Mouse (Mus musculus) heart, embryonic 12.5 days (tissue): ENCODE measurements at regions not wholly inside any gene's neighbourhood (a gene's known extent, or its start where the extent isn't known, plus 50 kb on each side); places are given as distances from the start of the nearest gene placed in this dataset.
A peak's percentile ranks its signal among the peaks of the same experiment; 100 is the strongest.

Experiments
- ATAC-seq: fragments of 200-750 bp; cut with Nextera tagmentation; 2 replicates; pipeline ENCODE4 v1.8.0; 2017; ENCODE audit warnings: moderate TSS enrichment, moderate library complexity; ENCODE audit not compliant: insufficient number of reproducible peaks, low FRiP score
- H3K27ac ChIP-seq: fragments of 300-500 bp; sonication (generic); 2 replicates; pipeline ENCODE4 v1.5.1; 2016; ENCODE audit warnings: mild to moderate bottlenecking, moderate library complexity; ENCODE audit not compliant: poor library complexity, severe bottlenecking
- H3K27me3 ChIP-seq: fragments of 300-500 bp; sonication (generic); replicated peaks from 2 replicates; pipeline ENCODE4 v1.6.1; 2016; ENCODE audit warnings: mild to moderate bottlenecking, moderate library complexity
- H3K36me3 ChIP-seq: fragments of 300-500 bp; sonication (generic); 2 replicates; pipeline ENCODE4 v1.6.1; 2016; ENCODE audit warnings: mild to moderate bottlenecking, moderate library complexity
- H3K4me1 ChIP-seq: fragments of 300-500 bp; sonication (generic); replicated peaks from 2 replicates; pipeline ENCODE4 v1.6.1; 2016; ENCODE audit warnings: mild to moderate bottlenecking
- H3K4me2 ChIP-seq: fragments of 300-500 bp; sonication (generic); 2 replicates; pipeline ENCODE4 v1.6.1; 2016; ENCODE audit warnings: mild to moderate bottlenecking, moderate library complexity
- H3K4me3 ChIP-seq: fragments of 300-500 bp; sonication (generic); 2 replicates; pipeline ENCODE4 v1.5.1; 2016; ENCODE audit warnings: mild to moderate bottlenecking
- H3K9ac ChIP-seq: fragments of 300-500 bp; sonication (generic); 2 replicates; pipeline ENCODE4 v1.6.1; 2016; ENCODE audit warnings: mild to moderate bottlenecking, moderate library complexity
- H3K9me3 ChIP-seq: fragments of 300-500 bp; sonication (generic); replicated peaks from 2 replicates; pipeline ENCODE4 v1.6.1; 2016; ENCODE audit warnings: mild to moderate bottlenecking, moderate library complexity
- WGBS: fragments of 180-500 bp; shearing (Covaris S2); methylation state at CpG from one replicate; pipeline ENCODE4 v1.1.7; 2016; 5-methylcytosine and 5-hydroxymethylcytosine counted together

DNA sequence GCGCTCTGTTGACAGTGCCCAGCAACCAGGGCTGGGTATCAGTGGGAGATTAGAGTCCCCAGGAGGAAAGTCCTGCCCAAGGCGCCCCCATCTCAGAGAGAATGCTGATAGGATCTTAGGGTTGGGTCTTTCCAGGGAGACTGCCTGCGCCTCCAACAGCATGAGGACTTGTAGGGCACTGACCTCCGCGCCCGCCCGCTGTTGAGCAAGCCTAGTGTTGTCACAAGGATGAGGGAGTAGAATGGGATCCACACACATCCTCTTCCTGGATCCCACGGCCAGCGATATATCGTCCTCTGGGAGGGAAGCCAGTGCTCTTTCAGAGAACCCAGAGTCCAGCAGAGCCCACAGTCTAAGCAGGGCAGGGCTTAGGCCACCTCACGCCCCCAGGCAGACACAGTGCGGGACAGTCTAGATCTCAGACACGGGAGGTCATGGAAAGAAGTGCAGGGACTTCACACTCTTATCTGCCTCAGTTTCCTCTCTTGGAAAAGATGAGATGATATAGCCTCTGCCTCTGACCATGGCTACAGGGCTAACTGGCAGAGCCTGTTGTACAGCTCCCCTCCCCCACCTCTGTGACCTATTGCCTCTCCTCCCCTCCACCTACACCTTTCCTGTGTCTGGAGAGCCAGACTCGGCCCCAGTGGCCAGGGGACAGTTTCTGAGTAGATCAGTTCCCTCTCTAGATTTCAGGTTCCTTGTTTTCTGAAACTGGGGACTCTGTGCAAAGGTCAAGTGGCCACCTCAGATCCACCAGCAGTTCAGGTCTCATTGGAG, 52.0 kb upstream of the Dusp5 start:
- no peak overlapping the region for H3K9ac ChIP-seq
- no peak overlapping the region for H3K4me3 ChIP-seq
- peaks cover 11% of the 10 kb centered on the region for H3K4me1 ChIP-seq
- no peaks in the 10 kb centered on the region for H3K9me3 ChIP-seq
- no peak overlapping the region for H3K27ac ChIP-seq
- H3K4me2 ChIP-seq = no peak overlapping the region
- peak; percentile 58 for ATAC-seq
- 54% methylated on average over 14 of the region's 14 CpGs for WGBS
- H3K36me3 ChIP-seq = no peaks in the 10 kb centered on the region
- H3K27me3 ChIP-seq = no peaks in the 10 kb centered on the region; the same call in 1 of the 2 replicates

DNA sequence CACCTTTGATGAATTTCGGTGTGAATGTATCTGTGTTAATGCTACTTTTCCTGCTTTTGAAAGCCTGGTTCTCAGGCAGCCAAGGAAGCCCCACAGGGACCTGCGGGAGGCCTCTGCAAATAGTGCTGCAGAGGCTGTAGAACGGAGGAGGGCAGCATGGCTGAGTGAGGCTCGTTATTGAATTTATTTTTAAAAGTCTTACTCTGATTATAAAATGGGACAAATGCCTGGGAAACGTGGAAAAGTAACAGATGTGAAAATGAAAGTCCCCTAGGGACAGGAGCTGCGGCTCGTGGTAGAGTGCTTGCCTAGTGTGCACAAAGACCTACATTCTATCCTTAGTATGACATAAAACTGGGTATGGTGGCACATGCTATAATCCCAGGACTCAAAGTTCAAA, 59.7 kb upstream of the Dusp5 start:
- ATAC-seq = no peak
- no peaks in the 10 kb centered on the region for H3K36me3 ChIP-seq
- H3K4me2 ChIP-seq = no peak overlapping the region
- H3K4me3 ChIP-seq = no peak overlapping the region
- H3K9ac ChIP-seq = no peak overlapping the region
- H3K27me3 ChIP-seq = no peaks in the 10 kb centered on the region
- 53% methylated on average over 7 of the region's 7 CpGs for WGBS
- peaks cover 6% of the 10 kb centered on the region; the same call in 1 of the 2 replicates for H3K4me1 ChIP-seq
- H3K27ac ChIP-seq = no peak overlapping the region
- peaks cover 11% of the 10 kb centered on the region; the same call in 1 of the 2 replicates for H3K9me3 ChIP-seq

DNA sequence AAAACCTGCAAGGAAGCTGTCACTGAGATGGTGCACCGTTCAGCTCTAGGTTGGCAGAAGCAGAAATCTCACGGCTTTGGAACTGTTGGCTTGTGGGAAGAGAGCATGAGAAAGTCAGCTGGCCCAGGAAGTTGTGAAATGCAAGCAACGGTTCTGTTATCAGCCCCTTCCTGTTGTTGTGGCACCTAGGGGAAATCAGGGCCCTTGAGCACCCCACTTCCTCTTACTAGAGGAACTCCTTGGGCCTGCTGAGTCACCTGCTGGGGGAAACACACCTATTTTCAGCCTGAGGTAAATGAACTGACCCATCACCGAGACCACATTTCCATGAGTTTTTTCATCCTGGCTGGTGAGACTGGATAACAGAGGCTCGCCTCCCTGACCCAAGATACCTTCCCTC, 64.2 kb upstream of the Dusp5 start:
- no peak overlapping the region for H3K27ac ChIP-seq
- peaks cover 11% of the 10 kb centered on the region; the same call in 1 of the 2 replicates for H3K9me3 ChIP-seq
- no peaks in the 10 kb centered on the region for H3K36me3 ChIP-seq
- peaks cover 11% of the 10 kb centered on the region; the same call in 1 of the 2 replicates for H3K4me1 ChIP-seq
- H3K27me3 ChIP-seq = 0 out of 2 replicates have a peak, but pooled peaks cover 4% of the 10 kb centered on the region
- 0 out of 2 replicates have a peak, but pooled peaks have one; percentile 9 for ATAC-seq
- H3K4me2 ChIP-seq = no peak overlapping the region
- WGBS = 56% methylated on average over 5 of the region's 5 CpGs
- H3K4me3 ChIP-seq = no peak overlapping the region
- no peak overlapping the region for H3K9ac ChIP-seq

DNA sequence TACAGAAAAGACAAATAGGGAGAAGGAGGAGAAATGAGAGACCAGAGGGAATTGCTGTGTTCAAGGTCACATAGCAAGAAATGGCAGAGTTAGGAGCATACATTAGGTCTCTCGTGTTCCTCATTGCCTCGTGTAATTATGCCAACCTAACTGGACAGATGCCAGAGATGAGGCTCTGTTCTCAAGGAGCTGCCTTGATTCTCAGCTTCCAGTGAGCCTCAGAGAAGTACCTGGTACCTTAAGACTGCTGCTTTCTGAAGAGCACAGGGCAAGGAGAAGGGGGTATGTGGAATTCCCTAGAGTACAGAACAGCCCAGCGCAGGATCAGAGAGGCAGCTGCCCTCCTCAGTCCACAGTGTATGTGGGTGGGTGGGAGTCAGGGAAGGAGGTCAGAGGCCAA, 64.8 kb upstream of the Dusp5 start:
- no peak overlapping the region for H3K4me3 ChIP-seq

DNA sequence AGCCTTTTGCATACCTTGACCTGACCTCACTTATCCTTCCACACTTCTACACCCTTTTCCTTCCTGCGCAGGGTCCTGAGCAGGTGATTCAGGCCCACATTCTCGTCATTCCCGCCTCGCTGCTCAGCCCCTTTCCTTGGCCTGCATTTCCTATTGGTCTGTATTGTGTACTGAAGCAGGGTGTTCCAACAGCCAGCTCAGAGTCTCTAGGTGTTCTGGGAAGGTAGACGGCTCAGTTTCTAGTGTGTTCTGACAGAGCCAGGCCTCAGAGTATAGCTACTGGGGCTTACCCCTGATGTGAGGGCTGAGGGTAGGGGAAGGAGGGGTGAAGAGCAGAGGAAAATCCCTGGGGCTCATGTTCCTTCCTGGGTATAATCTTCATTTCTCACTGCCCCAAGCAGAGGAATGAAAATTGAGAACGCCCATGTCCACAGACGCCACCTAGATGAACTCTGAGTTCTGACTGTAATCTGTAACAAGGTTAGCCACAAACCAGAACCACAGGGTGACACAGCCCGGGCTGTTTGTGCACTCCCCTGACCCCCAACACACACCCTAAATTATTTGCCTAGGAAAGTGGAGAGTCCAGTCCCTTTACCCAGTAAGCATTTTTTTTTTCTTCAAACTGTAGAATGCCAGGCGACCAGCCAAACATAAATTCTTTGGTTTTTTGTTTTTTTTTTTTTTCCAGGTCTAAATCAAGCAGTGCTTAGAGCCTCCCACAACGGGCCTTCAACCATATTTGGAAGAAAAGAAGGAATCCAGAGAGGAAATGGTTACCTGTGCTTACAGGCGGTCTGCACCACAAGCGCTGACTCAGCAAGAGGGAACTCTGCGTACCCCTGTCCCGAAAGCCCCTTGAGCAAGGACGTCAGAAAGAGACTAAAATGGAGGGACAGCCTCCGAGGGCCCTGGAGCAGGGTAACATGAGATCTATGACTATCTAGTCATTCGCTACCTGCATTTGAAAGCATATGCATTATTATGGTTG, 67.6 kb upstream of the Dusp5 start:
- H3K9ac ChIP-seq = no peak overlapping the region
- peak overlapping the region; percentile 36 for H3K4me2 ChIP-seq

More for the DNA sequence above, 64.8 kb upstream of the Dusp5 start:
- H3K9me3 ChIP-seq = peaks cover 11% of the 10 kb centered on the region; the same call in 1 of the 2 replicates
- H3K4me1 ChIP-seq = peaks cover 17% of the 10 kb centered on the region
- H3K9ac ChIP-seq = no peak overlapping the region
- H3K4me2 ChIP-seq = no peak overlapping the region
- no peak overlapping the region for H3K27ac ChIP-seq
- 70% methylated on average over 3 of the region's 3 CpGs for WGBS
- H3K27me3 ChIP-seq = 0 out of 2 replicates have a peak, but pooled peaks cover 4% of the 10 kb centered on the region
- ATAC-seq = no peak
- H3K36me3 ChIP-seq = no peaks in the 10 kb centered on the region

DNA sequence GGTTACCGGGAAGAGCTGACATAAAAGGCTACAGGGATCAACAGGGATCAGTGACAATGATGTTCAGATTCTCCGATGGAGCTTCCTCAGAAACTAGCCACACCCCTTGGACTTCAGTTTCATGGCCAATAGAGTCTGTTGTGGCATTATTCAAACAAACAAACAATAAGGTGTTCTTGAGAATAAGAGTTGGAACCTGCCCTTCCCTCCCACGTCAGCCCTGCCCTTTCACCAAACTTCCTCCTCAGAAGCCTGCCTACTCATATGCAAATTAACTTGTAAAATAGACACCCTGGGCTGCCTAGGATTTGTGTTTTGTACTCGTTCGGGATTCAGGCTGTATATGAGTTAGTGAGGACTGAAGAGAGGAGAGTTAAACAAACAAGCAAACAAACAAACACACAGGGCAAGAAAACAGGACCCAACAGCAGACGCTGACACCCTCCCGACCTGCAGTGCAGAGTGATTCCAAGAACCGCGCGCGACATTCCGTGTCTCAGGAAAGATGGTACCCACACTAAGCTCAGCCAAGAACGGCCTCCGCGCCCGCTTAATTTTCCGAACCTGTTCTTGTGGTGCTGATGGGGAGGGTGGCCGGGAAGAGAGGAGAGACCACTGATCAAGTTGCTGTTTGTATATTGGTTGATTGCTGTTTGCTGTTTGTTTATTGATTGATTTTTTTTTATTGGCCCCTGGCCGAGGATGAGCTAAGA, 68.4 kb upstream of the Dusp5 start:
- ATAC-seq = no peak
- Histone ChIP-seq H3K4me1 (peaks cover 23% of the 10 kb centered on the region), H3K27me3 (peaks cover 13% of the 10 kb centered on the region; the same call in 1 of the 2 replicates), H3K9ac (no peak overlapping the region), H3K27ac (no peak overlapping the region), H3K4me3 (no peak overlapping the region), H3K9me3 (no peaks in the 10 kb centered on the region), H3K36me3 (no peaks in the 10 kb centered on the region), H3K4me2 (peak overlapping the region; percentile 36)
- WGBS = 14% methylated on average over 19 of the region's 19 CpGs

More for the DNA sequence above, 67.6 kb upstream of the Dusp5 start:
- ATAC-seq = no peak
- Histone ChIP-seq H3K9me3 (no peaks in the 10 kb centered on the region), H3K4me3 (no peak overlapping the region), H3K27ac (no peak overlapping the region), H3K4me1 (peaks cover 23% of the 10 kb centered on the region), H3K27me3 (peaks cover 13% of the 10 kb centered on the region; the same call in 1 of the 2 replicates), H3K36me3 (no peaks in the 10 kb centered on the region)
- 65% methylated on average over 17 of the region's 17 CpGs for WGBS

DNA sequence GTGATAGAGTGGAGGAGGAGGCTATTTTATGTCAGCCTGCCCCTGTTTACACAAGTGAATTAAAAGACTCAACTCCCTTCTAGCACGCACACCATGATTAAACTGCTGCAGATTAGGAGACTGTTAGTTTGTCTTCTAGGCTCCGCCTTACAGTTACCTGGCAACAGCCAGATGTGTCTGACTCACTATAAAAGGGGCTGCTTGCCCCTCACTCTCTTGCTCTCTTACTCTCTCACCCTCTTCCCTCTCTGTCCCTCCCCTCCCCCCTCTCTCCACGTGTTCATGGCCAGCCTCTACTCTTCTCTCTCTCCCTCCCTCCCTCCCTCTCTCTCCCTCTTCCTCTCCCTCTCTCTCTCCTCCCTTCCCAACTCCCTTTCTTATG, 69.0 kb upstream of the Smndc1 start:
- ATAC-seq = no peak
- Histone ChIP-seq H3K27me3 (peaks cover 13% of the 10 kb centered on the region; the same call in 1 of the 2 replicates), H3K4me3 (no peak overlapping the region), H3K9ac (no peak overlapping the region), H3K36me3 (no peaks in the 10 kb centered on the region), H3K9me3 (no peaks in the 10 kb centered on the region), H3K4me2 (no peak overlapping the region), H3K27ac (no peak overlapping the region), H3K4me1 (peaks cover 17% of the 10 kb centered on the region)
- WGBS = 22% methylated on average over 3 of the region's 3 CpGs

DNA sequence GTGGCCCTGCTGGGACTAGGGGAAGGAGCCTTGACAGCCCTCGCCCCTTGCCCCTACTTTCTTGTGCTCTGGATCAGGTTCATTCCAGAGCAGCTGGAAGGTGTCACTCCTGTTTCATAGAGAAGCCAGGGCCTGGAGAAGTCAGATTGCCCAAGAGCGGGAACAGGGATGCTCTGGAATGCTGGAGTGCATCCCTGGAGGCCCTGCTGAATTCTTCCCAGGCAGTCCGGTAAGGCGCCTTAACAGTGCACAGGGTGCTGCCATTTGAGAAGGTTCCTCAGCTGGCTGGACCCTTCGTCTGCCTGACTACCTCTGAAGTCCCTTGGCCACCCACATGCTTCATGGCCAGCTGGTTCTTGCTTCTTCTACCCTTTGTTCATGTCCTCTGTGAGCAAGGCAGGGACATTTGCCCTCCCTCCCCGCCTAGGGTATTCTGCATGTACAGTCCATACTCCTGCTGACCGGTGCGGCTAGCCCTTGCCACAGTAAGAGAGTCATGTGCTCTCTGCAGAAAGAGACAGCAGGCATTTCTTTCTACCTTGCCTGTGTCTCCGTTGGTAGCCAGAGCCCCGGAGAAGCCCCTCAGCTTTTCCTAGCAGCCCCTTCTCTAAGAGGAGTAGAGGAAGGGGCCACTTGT, 68.5 kb upstream of the Smndc1 start:
- no peak overlapping the region for H3K4me3 ChIP-seq
- no peaks in the 10 kb centered on the region for H3K36me3 ChIP-seq
- 44% methylated on average over 10 of the region's 10 CpGs for WGBS
- H3K4me1 ChIP-seq = peaks cover 22% of the 10 kb centered on the region
- H3K9ac ChIP-seq = no peak overlapping the region
- H3K9me3 ChIP-seq = no peaks in the 10 kb centered on the region
- no peak overlapping the region for H3K27ac ChIP-seq
- ATAC-seq = no peak; the same call in 1 of the 2 replicates
- no peak overlapping the region for H3K4me2 ChIP-seq
- H3K27me3 ChIP-seq = peaks cover 13% of the 10 kb centered on the region; the same call in 1 of the 2 replicates

DNA sequence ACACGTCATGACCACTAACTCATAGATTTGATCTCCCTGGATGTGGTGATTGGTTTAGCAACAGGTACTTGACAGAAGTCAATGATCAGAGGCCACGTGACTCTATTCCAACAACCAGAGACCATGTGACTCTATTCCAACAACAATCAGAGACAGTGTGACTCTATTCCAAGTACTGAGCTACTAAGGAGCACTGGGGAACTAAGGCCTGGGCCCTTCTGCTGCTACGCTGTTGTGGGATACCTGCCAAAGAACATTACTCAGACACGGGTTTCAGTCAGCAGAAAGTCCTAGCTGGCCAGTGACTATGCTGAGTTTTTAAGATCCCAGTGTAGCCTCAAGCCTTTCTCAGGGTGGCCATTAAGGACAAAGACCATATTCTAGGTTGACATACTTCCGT, 66.3 kb upstream of the Smndc1 start:
- Histone ChIP-seq H3K9ac (no peak overlapping the region), H3K4me1 (peaks cover 41% of the 10 kb centered on the region), H3K36me3 (no peaks in the 10 kb centered on the region), H3K4me3 (no peak overlapping the region), H3K27ac (no peak overlapping the region), H3K27me3 (peaks cover 13% of the 10 kb centered on the region; the same call in 1 of the 2 replicates), H3K4me2 (no peak overlapping the region), H3K9me3 (no peaks in the 10 kb centered on the region)
- no peak for ATAC-seq
- WGBS = 81% methylated on average over 5 of the region's 5 CpGs

DNA sequence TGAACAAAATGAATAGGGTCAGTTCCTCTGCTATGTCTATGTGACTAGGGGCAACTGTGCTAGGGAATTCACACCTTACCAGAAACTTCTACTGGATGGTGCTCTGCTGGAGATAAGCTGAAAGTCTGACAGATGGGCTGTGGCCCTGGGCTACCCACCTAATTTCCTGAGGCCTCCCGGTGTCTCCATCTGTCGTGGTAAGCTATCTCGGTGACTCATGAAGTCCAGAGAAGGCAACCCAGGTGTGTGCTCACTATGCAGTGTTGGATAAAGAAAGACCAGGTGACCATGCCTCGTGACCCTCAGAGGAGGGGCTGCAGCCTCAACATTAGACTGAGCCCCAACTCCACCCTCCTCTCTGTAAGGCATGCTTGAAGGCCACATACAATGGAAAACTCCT, 64.2 kb upstream of the Smndc1 start:
- Histone ChIP-seq H3K4me3 (no peak overlapping the region), H3K27ac (no peak overlapping the region), H3K9me3 (no peaks in the 10 kb centered on the region), H3K9ac (no peak overlapping the region), H3K27me3 (peaks cover 9% of the 10 kb centered on the region; the same call in 1 of the 2 replicates), H3K4me2 (no peak overlapping the region), H3K4me1 (peaks cover 46% of the 10 kb centered on the region), H3K36me3 (no peaks in the 10 kb centered on the region)
- no peak for ATAC-seq
- 66% methylated on average over 4 of the region's 4 CpGs for WGBS
